Mouse (Mus musculus): ENCODE measurements around the gene Hspb7.

Gene Hspb7

GRCm38 (mm10) chr4:141444451-141445327 is 24.1 kb downstream of the Hspb7 start, which contains the start of gene Zbtb17:
Zbtb17 (plus strand) TSS chr4:141444654.
- DNase-seq (ENCODE audit: low spot score in 2 of 2), result peak; percentile 63 to 81

DNA sequence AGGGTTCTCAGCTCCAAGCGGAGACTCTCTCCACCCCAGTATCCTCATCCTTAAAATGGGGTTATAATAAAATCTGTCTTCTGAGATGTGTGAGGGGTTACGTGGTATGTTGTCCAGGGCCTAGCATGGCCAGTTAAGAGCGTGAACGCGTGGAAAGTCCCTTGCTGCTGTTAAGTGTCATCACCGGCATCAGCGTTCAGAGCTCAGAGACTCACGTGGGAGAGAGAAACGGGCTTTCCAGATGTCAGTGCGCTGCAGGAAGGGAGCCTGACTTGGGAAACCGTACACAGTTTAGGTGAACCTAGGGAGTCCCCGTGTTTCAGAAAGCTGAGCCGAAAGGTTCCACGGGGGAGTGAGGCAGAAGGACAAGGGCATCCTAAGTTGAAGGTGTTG is 24.7 kb downstream of the Hspb7 start:
- no peak for DNase-seq (ENCODE audit: low spot score in 2 of 2)

- no peak for DNase-seq (ENCODE audit: low spot score in 2 of 2)
Measured at GRCm38 (mm10) chr4:141446211-141446610, 25.6 kb downstream of the Hspb7 start.

DNA sequence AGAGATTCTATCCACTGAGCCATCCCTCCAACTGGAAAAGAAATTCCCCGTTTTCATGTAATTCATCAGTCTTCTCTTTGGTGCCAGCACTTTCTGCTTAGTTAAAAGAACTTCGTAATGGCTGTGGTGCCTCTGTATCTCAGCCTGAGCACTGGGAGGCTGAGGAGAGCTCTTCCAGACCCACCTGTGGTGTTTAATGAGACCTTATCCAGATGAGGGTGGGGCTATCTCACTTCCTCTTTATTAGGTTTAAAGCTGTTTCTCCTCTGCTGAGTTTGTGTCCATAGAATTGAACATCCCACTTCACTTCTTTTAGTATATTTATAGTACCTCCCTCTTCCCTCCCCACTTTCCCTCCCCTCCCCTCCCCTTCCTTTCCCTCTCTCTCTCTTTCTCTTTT is 30.7 kb downstream of the Hspb7 start:
- DNase-seq (ENCODE audit: low spot score in 2 of 2), result no peak

DNA sequence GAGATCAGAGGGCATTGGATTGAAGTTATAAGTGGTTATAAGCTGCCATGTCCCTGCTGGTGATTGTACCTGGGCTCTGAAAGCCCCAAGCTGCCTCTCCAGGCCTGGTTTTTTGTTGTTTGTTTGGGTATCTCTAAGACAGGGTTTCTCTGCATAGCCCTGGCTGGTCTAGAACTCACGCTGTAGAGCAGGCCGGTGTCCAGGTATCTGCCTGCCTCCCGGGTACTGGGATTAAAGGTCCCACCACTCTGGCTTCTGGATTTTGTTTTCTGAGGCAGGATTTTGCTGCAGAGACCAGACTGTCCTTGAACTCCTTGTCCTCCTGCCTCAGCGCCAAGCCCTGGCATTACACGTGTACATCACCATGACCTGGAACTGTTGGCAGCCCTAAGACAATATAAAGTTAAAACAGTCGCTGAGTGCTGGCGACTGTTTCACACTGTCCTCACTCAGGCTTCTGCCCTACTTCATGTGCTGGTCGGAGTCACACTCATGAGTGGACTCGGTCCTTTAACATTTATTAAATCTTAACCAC is 31.4 kb downstream of the Hspb7 start:
- no peak for DNase-seq (ENCODE audit: low spot score in 2 of 2)

DNA sequence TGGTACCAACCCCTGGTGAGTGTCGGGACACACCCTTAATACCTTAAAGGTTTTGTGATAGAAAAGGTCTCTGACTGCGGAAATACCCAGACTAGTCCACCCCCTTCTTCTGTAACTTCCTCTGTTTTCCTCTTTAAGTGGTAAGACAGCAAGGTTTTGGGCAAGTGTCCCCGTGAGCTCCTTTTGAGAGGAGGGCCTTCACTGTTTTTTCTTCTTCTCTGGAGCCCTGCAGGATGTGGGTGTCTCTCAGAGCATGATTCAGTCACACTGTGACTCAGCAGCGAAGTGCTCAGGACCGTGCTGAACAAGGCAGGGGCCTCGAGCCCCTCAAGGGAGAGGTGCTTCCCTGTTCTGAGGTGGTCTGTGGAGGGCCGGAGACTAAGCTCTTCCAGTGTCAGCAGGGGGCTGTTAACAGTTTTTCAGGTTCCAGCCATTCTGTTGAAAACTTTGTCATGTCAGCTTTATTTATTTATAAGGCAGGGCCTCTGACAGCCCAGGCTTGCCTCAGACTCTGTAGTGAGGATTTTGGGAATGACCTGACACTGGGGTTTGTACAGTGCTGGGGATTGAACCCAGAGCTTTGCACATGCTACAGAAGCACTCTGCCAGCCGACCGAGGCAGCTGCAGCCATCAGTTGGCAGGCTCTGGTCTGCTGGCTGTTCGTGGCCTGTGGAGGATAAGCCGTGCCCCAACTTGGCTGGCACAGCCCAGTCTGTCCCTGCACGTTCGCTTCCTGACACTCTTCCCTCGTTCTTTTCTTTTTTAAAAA is 34.2 kb downstream of the Hspb7 start:
- peak in 1 of 2 experiments; percentile 50 for DNase-seq (ENCODE audit: low spot score in 2 of 2)

DNA sequence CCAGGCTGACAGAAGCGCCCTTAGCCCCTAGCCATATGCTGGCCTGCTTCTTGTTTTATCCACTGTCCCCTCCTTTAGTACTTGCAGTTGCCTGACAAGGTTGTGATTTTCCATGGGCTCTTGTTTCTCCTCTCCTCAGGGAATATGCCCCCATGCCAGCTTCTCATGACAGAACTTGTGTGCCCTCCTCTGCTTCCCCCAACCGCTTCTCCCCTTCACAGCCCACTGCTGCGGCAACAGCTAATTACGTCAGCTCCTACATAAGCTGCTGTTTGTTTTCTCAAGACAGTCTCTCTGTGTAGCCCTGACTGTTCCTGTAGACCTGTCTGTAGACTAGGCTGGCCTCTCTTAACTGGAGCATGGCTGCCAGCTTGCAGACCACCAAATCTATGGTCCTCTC is 34.9 kb downstream of the Hspb7 start:
- DNase-seq (ENCODE audit: low spot score in 2 of 2), result no peak

DNA sequence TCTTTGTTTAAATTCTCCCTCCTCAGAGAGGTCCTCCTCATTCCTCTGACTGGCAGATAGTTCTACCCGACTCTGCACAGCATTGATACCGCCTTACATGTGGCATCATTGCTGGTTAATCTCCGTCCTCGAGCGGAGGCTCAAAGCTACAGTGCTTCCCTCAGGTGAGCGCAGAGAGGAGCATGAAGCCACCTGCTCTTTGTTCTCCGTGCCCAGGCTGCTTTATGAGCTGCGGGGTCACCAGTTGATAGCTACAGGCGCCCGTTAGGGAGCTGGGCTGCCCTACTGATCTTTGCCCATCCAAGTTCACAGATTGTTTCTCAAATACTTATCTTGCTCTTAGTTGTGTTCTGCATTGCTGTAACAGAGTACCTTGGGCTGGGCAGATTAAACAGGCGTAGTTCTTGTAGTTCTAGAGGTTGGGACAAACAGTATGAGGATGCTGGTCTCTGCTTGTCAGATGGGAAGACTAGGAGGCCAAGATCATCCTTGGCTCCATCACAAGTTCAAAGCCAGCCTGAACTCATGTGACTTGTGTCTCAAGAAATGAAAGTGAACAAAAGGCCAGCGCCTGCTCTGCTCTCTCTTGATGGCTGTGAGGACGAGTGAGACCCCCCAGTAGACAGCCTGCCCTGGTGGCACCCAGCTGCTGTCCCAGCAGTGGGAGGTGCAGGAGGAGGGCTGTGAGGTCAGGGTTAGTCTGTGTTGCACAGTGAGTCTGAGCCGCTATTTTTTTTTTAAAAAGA is 35.8 kb downstream of the Hspb7 start:
- DNase-seq (ENCODE audit: low spot score in 2 of 2), result no peak

GRCm38 (mm10) chr4:141458236-141458635 is 37.7 kb downstream of the Hspb7 start:
- DNase-seq (ENCODE audit: low spot score in 2 of 2), result no peak

GRCm38 (mm10) chr4:141458888-141459287 is 38.3 kb downstream of the Hspb7 start:
- no peak for DNase-seq (ENCODE audit: low spot score in 2 of 2)

- DNase-seq (ENCODE audit: low spot score in 2 of 2), result no peak
Measured at GRCm38 (mm10) chr4:141459766-141460165, 39.2 kb downstream of the Hspb7 start.

GRCm38 (mm10) chr4:141460481-141460880 is 39.9 kb downstream of the Hspb7 start:
- no peak for DNase-seq (ENCODE audit: low spot score in 2 of 2)

GRCm38 (mm10) chr4:141461088-141461487 is 40.5 kb downstream of the Hspb7 start:
- DNase-seq (ENCODE audit: low spot score in 2 of 2), result no peak

DNA sequence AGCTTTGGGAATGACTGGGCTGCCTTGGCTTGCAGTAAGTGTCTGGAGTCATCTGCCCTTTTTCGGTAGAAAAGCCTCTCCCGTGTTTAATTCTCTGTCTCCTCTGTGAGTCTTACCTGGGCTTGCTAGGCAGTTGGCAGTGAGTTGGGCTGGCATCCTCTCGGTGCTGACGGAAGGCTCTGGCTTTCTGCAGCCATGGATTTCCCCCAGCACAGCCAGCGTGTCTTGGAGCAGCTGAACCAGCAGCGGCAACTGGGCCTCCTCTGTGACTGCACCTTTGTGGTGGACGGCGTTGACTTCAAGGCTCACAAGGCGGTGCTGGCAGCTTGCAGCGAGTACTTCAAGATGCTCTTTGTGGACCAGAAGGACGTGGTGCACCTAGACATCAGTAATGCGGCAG is 41.0 kb downstream of the Hspb7 start:
- no peak for DNase-seq (ENCODE audit: low spot score in 2 of 2)

- no peak for DNase-seq (ENCODE audit: low spot score in 2 of 2)
Measured at GRCm38 (mm10) chr4:141463472-141463871, 42.9 kb downstream of the Hspb7 start.

GRCm38 (mm10) chr4:141464722-141465121 is 44.1 kb downstream of the Hspb7 start:
- no peak for DNase-seq (ENCODE audit: low spot score in 2 of 2)

DNA sequence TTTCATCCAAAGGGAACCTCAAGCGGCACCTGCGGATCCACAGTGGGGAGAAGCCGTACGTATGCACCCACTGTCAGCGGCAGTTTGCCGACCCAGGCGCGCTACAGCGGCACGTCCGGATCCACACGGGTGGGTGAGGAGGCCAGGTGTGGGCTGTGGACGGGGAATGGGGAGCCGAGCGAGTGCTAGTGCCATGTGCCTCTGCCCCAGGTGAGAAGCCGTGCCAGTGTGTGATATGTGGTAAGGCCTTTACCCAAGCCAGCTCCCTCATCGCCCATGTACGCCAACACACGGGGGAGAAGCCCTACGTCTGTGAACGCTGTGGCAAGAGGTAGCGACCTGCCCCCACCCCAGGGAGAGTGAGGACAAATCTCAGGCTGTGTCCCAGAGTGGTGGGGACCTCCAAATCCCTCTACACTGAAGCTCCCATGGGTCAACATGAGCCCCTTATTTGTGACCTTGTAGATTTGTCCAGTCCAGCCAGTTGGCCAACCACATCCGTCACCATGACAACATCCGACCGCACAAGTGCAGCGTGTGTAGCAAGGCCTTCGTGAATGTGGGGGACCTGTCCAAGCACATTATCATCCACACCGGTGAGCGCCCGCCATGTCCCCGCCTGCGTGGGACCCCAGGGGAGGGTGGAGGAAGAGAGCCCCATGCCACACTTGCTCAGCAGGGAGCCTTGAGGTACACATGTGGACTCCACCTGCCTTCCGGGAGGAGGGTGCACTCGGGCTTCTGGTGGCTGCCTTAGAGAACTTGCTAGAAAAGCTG is 45.1 kb downstream of the Hspb7 start:
- no peak for DNase-seq (ENCODE audit: low spot score in 2 of 2)

DNA sequence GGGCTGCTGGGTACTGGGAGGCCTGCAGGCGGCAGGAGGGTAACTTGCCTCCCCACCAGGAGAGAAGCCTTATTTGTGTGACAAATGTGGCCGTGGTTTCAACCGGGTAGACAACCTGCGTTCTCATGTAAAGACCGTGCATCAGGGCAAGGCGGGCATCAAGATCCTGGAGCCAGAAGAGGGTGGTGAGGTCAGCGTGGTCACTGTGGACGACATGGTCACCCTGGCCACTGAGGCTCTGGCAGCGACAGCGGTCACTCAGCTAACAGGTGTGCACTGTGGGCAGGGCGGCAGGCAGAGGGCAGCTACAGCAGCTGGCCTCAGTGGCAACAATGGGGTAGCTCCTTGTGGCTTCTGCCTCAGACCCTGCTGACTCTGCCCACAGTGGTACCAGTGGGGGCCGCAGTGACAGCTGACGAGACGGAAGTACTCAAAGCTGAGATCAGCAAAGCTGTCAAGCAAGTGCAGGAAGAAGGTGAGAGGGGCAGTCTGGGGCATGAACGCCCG is 45.8 kb downstream of the Hspb7 start:
- DNase-seq (ENCODE audit: low spot score in 2 of 2), result no peak

GRCm38 (mm10) chr4:141466844-141467580 is 46.4 kb downstream of the Hspb7 start:
- DNase-seq (ENCODE audit: low spot score in 2 of 2), result no peak

DNA sequence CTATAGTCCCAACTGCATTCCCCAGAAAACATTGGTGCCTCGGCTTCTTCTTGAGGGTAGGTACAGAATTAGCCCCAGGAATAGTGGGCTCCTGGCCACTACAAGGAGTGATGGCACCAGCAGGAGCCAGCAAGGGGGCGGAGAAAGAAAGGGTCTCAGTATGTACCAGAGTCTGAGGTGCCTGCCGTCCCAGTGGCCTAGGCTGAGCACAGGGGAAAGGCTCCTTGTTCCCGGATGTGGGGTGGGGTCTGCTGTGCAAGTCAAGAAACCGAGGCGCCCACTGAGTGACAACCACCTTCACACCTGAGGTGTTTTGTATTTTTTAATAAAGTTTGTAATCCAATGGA is 47.0 kb downstream of the Hspb7 start:
- no peak for DNase-seq (ENCODE audit: low spot score in 2 of 2)

Data from left cerebral cortex, adult 9 months (tissue).